Mouse (Mus musculus): ENCODE results near the gene Ppp1ca.

The Ppp1ca gene

GRCm38 (mm10) chr19:4232651-4233050 is 40.8 kb downstream of the Ppp1ca start:
- no peak for DNase-seq (ENCODE audit: low spot score)

GRCm38 (mm10) chr19:4234548-4234947 is 42.7 kb downstream of the Ppp1ca start:
- DNase-seq (ENCODE audit: low spot score) = no peak

GRCm38 (mm10) chr19:4240247-4240668 is 48.4 kb downstream of the Ppp1ca start:
- DNase-seq (ENCODE audit: low spot score) = no peak

- no peak for DNase-seq (ENCODE audit: low spot score)
Observed at GRCm38 (mm10) chr19:4242416-4242815, 50.6 kb downstream of the Ppp1ca start.

GRCm38 (mm10) chr19:4244775-4245174 is 52.9 kb downstream of the Ppp1ca start:
- no peak for DNase-seq (ENCODE audit: low spot score)
